Mouse (Mus musculus): ENCODE measurements around the gene Gria1. TPM values are rescaled to one million over a fixed set of nuclear protein-coding genes. Genes with fewer than 3 reads are reported as not detected.
A peak's percentile ranks its signal among the peaks of the same experiment; 100 is the strongest.

Gene Gria1
- total and polyA plus RNA-seq, 3 experiments: 0.14 to 0.29 (median 0.16) TPM

DNA sequence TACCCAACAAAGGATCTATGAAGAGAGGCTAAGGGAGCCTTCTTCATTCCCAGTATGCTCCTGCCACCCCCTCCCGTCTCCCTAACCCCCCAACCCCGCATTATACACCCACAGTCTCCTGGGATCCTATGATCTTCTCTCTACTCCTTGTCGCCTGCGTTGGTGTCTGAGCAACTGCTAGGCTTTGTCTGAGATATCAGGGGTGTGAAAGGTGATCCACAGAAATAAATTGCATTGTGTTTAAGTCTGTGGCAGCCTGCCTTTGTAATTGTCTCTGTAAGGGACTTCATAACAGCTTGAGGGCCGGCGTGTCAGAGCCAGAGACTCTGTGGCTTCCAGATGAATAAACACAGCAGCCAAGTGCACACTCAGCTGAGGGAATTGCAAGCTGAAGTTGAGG lies 61.0 kb downstream of the Gria1 start:
- Histone ChIP-seq H3K79me2 (replicated peaks; ENCODE audit: control insufficient read depth, insufficient read depth, low read length) (no peaks in the 10 kb centered on the region), H3K4me1 (ENCODE audit: control insufficient read depth, insufficient read depth, low read length) (no peaks in the 10 kb centered on the region), H3K36me3 (ENCODE audit: control insufficient read depth, insufficient read depth, low read length) (no peaks in the 10 kb centered on the region), H3K4me3 (no peak overlapping the region), H3K9ac (ENCODE audit: low read depth, low read length) (no peak overlapping the region), H3K27me3 (ENCODE audit: control insufficient read depth, insufficient read depth, low read length) (no peaks in the 10 kb centered on the region), H3K27ac (no peak overlapping the region)
- no peak for TF ChIP-seq CTCF (IDR thresholded peaks at IDR 0.05)
- no peak for TF ChIP-seq POLR2A (IDR thresholded peaks at IDR 0.05; ENCODE audit: insufficient read depth, low read depth, low read length)
- no peak for TF ChIP-seq EP300 (IDR thresholded peaks at IDR 0.05; ENCODE audit: insufficient read depth, low read depth, low read length)
- 69% methylated on average over 6 of the region's 6 CpGs for WGBS
- intact Hi-C loops (cut with DNase I): no loop called here
- no peak for DNase-seq

DNA sequence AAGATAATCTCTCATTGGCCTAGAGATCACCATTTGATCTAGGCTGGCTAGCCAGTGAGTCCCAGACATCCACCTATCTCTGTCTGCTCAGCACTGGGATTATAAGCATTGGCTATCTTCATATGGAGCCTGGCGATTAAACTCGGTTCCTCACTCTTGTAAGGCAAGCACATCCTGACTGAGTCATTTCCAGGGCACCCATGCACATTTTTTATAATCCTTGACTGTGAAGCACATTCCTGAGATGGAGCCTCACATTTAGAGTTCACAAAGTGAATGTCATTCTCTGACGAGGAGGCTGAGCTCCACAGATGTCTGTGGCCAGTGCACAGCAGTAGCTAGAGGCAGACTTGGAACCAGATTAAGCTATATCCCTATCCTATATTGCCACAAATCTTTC lies 68.2 kb downstream of the Gria1 start:
- no peak for DNase-seq
- no peaks in the 10 kb centered on the region for H3K79me2 ChIP-seq (replicated peaks; ENCODE audit: control insufficient read depth, insufficient read depth, low read length)
- TF ChIP-seq CTCF (IDR thresholded peaks at IDR 0.05) (no peak), POLR2A (IDR thresholded peaks at IDR 0.05; ENCODE audit: insufficient read depth, low read depth, low read length) (no peak)
- no peaks in the 10 kb centered on the region for H3K4me1 ChIP-seq (ENCODE audit: control insufficient read depth, insufficient read depth, low read length)
- H3K36me3 ChIP-seq (ENCODE audit: control insufficient read depth, insufficient read depth, low read length): no peaks in the 10 kb centered on the region
- H3K4me3 ChIP-seq: no peak overlapping the region
- intact Hi-C loops (cut with DNase I): no loop called here
- 69% methylated on average over 3 of the region's 3 CpGs for WGBS
- no peaks in the 10 kb centered on the region for H3K27me3 ChIP-seq (ENCODE audit: control insufficient read depth, insufficient read depth, low read length)
- no peak overlapping the region for H3K9ac ChIP-seq (ENCODE audit: low read depth, low read length)
- no peak overlapping the region for H3K27ac ChIP-seq

DNA sequence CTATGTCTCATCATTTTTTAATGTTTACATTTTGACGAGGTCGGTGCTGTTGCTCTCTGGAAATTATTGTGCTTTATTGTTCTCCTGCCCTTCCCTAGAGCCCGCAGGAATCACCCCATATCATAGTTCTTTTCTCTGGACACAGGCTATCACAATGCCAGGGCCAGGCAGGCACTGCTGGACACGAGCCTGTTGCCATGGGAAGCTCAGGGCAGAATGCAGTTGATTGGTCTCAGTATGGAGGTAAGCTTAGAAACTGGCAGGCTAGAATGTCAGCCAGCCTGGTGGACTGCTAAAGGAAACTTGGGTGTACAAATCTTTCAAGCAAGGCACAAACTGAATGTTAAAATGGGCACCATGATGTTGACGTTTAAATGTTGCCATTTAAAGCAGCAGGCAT lies 78.3 kb downstream of the Gria1 start:
- Histone ChIP-seq H3K4me3 (no peak overlapping the region), H3K36me3 (ENCODE audit: control insufficient read depth, insufficient read depth, low read length) (no peaks in the 10 kb centered on the region), H3K79me2 (replicated peaks; ENCODE audit: control insufficient read depth, insufficient read depth, low read length) (no peaks in the 10 kb centered on the region), H3K27me3 (ENCODE audit: control insufficient read depth, insufficient read depth, low read length) (no peaks in the 10 kb centered on the region), H3K9ac (ENCODE audit: low read depth, low read length) (no peak overlapping the region), H3K27ac (no peak overlapping the region), H3K4me1 (ENCODE audit: control insufficient read depth, insufficient read depth, low read length) (no peaks in the 10 kb centered on the region)
- peak; percentile 24 for DNase-seq
- intact Hi-C loops (cut with DNase I): no loop called here
- no peak for TF ChIP-seq CTCF (IDR thresholded peaks at IDR 0.05)
- TF ChIP-seq EP300 (IDR thresholded peaks at IDR 0.05; ENCODE audit: insufficient read depth, low read depth, low read length): no peak
- no peak for TF ChIP-seq POLR2A (IDR thresholded peaks at IDR 0.05; ENCODE audit: insufficient read depth, low read depth, low read length)
- WGBS: 59% methylated on average over 5 of the region's 5 CpGs

DNA sequence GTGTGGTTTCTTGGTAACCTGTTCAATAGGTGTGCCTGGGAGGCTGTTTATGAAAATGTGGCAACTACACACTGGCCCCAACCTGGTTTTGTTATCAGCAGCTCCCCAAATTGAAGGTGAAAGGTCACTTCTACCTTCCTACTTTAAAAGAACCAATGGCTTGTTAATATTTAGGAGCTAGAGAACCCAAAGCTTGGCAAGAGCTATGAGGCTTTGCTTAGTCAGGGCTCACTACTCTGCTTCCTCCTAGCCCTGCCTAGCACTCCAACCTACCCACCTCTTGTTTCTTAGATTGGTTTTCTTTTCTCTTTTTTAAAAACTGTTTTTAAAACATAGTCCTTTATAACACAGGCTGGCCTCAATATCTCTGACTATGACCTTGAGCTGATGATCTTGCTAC lies 79.5 kb downstream of the Gria1 start:
- no peak for DNase-seq
- Histone ChIP-seq H3K27me3 (ENCODE audit: control insufficient read depth, insufficient read depth, low read length) (no peaks in the 10 kb centered on the region), H3K4me3 (no peak overlapping the region), H3K79me2 (replicated peaks; ENCODE audit: control insufficient read depth, insufficient read depth, low read length) (no peaks in the 10 kb centered on the region), H3K4me1 (ENCODE audit: control insufficient read depth, insufficient read depth, low read length) (no peaks in the 10 kb centered on the region), H3K27ac (no peak overlapping the region), H3K36me3 (ENCODE audit: control insufficient read depth, insufficient read depth, low read length) (no peaks in the 10 kb centered on the region), H3K9ac (ENCODE audit: low read depth, low read length) (no peak overlapping the region)
- intact Hi-C loops (cut with DNase I): no loop called here
- TF ChIP-seq EP300 (IDR thresholded peaks at IDR 0.05; ENCODE audit: insufficient read depth, low read depth, low read length): no peak
- no peak for TF ChIP-seq CTCF (IDR thresholded peaks at IDR 0.05)
- TF ChIP-seq POLR2A (IDR thresholded peaks at IDR 0.05; ENCODE audit: insufficient read depth, low read depth, low read length): no peak

DNA sequence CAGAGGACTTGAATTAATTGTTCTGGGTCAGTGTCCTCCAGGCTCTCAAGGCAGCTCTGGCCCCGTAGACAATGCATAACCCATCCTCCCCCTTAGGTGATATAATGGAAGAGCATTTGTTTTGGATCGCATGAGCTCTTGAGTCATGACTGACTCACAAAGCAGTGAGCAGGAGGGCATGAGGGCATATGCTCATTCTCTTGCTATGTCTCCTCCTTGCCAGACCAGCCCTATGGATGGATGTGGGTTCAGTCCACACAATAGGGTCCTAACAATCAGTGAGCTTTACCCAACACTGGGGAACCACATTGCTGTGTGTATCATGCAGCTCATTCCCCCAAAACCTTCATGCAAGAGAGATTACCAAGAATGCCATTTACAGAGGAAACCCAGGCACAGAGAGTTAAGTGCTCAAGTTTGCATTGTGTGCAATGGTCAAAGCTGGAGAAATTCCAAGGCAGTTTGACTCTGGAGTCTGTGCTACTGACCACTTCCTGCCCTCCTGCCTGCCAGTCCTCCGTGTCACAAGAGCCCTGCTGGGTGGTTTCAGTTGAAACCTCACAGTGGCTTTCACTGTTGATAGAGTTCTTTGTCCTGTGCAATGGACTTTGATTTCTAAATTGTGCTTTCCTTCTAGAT lies 80.2 kb downstream of the Gria1 start:
- intact Hi-C loops (cut with DNase I): no loop called here
- Histone ChIP-seq H3K9ac (ENCODE audit: low read depth, low read length) (no peak overlapping the region), H3K36me3 (ENCODE audit: control insufficient read depth, insufficient read depth, low read length) (no peaks in the 10 kb centered on the region), H3K27me3 (ENCODE audit: control insufficient read depth, insufficient read depth, low read length) (no peaks in the 10 kb centered on the region), H3K4me1 (ENCODE audit: control insufficient read depth, insufficient read depth, low read length) (no peaks in the 10 kb centered on the region), H3K4me3 (no peak overlapping the region), H3K27ac (no peak overlapping the region), H3K79me2 (replicated peaks; ENCODE audit: control insufficient read depth, insufficient read depth, low read length) (no peaks in the 10 kb centered on the region)
- no peak for DNase-seq
- WGBS: 61% methylated on average over 3 of the region's 3 CpGs
- TF ChIP-seq CTCF (IDR thresholded peaks at IDR 0.05) (no peak), EP300 (IDR thresholded peaks at IDR 0.05; ENCODE audit: insufficient read depth, low read depth, low read length) (no peak), POLR2A (IDR thresholded peaks at IDR 0.05; ENCODE audit: insufficient read depth, low read depth, low read length) (no peak)

DNA sequence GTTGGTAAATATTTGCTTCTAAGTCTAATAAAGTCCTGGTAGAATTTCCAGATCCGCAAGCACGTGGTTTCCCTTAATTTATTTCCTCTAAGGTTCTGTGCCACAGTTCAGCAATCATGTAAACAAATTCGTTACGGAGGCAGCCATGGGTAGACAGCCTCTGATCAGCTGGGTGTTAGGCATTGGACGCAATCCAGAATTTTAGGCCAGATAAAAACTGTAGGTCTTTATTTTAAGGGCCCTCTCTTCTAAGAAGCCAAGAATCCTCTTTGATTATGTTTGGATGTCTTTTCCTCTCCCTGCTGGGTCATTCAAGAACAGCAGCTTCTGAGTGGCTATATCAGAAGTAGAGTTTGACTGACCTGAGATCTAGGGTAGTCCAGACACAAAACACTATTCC lies 89.3 kb downstream of the Gria1 start:
- intact Hi-C loops (cut with DNase I): no loop called here
- Histone ChIP-seq H3K9ac (ENCODE audit: low read depth, low read length) (no peak overlapping the region), H3K4me1 (ENCODE audit: control insufficient read depth, insufficient read depth, low read length) (no peaks in the 10 kb centered on the region), H3K27me3 (ENCODE audit: control insufficient read depth, insufficient read depth, low read length) (no peaks in the 10 kb centered on the region), H3K27ac (no peak overlapping the region), H3K36me3 (ENCODE audit: control insufficient read depth, insufficient read depth, low read length) (no peaks in the 10 kb centered on the region), H3K4me3 (no peak overlapping the region), H3K79me2 (replicated peaks; ENCODE audit: control insufficient read depth, insufficient read depth, low read length) (no peaks in the 10 kb centered on the region)
- WGBS: 67% methylated on average over 5 of the region's 5 CpGs
- no peak for DNase-seq
- no peak for TF ChIP-seq POLR2A (IDR thresholded peaks at IDR 0.05; ENCODE audit: insufficient read depth, low read depth, low read length)
- TF ChIP-seq CTCF (IDR thresholded peaks at IDR 0.05): no peak
- no peak for TF ChIP-seq EP300 (IDR thresholded peaks at IDR 0.05; ENCODE audit: insufficient read depth, low read depth, low read length)
